Mouse (Mus musculus) Muller cell, postnatal 12 days (primary cell): ENCODE results near the gene Zfp13.
A peak's percentile ranks its signal among the peaks of the same experiment; 100 is the strongest.
"Not testable (repeated sequence)": the region's sequence is repeated elsewhere in the genome, so short reads cannot be mapped to it uniquely, and the experiment has no call there.

Experiments
- DNase-seq: peaks from one replicate; pipeline ENCODE4 v3.0.0-alpha.2; 2015; ENCODE audit errors: inconsistent ontology term

Zfp13 gene

DNA sequence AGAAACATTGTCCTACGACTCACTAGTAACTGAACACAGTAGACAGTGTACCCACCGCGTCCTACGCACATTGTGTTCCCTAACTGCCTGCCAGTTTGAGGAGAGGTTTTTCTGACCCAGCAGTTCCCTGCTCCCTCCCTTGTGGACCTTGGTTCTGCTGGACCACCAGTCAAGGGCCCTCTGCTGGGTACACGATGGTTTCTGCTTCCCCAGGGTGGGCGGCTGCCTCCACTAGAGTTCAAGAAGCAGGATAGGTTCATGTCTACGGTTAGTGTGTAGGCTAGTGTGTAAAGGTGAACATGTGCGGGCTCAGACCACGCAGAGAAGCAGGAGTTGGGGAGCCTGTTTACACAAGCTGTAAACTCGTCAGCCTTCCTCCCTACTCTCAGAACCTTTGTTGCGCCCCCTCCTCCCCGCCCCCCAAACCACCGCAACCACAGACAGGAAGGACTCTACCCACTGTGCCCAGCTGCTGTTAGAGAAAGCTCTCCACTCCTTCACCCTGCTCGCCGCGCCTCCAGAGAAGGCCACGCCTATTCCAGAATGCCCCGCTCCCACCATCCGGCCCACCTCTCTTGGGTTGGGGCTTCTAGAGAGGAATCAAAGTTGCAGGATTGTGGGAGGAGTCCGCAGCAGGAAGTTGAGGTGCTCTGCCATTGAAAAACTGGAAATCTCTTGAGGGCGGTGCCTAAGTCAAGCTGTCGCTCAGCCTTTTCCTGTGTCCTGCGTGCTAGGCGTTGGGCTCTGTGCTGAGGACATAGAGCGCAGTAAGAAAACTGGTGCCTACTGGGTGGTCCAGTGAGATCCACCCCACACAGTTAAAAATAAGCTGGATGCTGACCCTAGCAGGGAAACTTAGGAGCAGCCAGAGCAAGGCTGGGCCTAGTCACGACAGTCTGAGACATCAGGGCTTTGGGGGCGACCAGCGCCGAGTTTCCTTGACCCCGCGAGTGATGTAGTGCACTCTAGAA is at the start of gene Zfp13:
Zfp13 (minus strand) TSS at position 906 of the 971 bp plus-strand sequence.
- DNase-seq: peak; percentile 96

DNA sequence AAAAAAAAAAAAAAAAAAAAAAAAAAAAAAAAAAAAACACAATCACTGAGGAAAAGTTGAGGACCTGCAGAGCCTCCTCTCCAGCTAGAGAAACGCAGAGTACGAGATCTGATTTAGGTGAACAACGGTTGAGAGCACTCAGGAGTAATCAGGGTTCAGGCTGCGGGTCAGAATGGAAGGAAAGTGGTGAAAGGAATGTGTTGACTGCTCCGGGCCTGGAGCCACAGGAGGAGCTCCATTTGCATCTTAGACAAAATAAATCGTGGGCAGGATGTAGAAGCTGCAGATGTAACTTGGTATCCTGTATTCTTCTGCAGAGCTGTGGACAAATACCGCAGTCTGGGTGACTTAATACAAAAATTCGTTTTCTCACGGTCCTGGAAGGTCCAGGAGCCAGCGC is 46.6 kb upstream of the Zfp13 start:
- DNase-seq: no peak

DNA sequence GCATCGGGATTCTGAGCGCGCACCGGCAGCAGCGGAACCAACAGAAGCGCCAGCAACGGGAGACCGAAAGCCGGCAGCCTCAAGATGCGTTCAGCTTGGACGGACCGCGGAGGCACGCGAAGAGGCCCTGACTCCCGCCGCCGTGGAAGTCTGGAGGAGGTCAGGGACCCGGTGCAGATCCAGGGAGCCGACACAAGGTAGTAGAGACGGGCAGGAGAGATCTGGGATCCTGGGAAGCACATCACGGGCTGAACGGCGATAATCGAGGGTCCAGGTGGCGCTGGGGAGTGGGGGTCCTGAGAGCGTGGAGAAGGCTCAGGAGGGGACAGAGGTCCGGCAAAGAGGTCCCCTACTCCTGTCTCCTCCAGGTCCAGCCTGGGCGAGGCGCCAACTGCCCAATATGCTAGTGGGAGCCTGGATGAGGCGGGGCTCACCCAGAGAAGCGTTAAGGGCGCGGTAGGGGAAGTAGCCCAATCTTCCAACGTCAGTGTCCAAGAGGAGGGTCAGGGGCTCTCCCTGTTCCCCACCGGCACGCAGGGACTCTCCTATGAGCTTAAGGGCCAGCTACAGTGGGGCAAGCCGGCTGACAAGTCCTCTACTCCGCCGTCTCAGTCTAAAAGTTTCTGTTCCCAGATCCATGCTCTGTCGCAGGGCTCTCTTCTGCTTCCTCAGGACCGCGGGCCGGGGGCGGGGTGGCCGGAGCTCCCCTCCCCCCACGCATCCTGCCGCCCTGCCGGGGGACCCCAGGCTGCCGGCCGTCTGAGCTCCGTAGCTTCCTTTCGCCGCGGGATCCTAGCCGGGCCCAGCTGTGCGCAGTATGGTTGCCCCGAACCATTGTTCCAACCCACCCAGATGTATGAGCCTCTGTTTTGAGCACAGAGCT is 45.6 kb upstream of the Zfp13 start, which contains the start of gene Mmp25:
Mmp25 (minus strand) TSS at position 665 of the 883 bp plus-strand sequence.
- no peak for DNase-seq

DNA sequence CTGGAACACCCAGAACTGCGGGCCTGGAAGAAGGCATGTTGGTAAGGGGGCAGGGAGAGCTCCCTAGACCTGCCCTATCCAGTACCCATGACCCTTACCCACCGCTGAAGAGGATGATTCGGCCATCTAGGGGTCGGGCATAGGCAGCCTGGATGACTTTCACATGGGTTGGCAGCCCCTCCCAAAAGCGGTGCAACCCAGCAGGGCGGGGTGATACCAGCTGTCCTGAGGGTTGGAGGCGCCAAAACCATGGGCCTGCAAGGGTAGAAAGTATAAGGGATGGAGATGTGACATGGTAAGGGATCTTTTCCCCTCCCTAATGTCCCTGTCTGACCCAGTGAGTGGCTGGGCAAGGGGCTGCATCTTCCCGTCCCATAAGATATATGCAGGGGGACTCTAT is 32.0 kb upstream of the Zfp13 start:
- no peak for DNase-seq

DNA sequence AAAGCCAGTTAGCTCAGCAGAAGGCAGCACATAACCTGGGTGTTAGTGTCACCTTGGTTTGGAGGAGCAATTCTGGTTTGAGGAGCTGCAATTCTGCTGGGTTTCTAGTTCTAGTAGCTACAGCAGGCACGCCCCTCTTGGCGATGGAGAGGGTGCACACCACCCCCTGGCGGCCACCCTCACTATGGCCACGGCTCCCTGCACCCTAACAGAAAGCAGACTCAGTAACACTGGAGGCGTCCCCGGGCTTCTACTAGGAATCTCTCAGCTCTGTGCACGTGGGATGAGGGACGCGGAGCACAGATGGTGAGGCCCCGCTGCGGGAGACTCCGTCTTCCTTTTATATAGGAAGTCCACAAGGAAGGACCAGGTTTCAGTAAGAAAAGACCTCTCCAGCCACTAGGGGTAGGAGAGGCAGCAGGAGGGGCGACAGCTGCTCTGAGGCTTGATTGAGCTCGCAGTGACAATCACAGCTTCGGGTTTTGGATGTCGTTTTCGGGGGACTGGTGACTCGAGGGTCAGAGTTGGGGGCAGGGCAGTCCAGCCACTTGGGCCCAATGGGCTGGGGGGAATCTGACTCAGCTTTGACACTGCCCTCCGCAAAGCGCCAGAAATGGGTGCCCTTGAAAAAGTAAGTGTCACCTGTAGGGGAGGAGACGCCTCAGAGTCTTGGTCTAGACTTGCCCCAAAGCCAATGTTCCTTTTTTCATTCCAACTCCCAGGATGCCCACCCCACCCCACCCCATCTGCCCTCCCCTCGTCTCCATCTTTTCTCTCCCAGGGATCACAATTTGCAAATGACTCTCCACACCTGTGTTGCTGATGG is 31.1 kb upstream of the Zfp13 start:
- DNase-seq: peak; percentile 79

DNA sequence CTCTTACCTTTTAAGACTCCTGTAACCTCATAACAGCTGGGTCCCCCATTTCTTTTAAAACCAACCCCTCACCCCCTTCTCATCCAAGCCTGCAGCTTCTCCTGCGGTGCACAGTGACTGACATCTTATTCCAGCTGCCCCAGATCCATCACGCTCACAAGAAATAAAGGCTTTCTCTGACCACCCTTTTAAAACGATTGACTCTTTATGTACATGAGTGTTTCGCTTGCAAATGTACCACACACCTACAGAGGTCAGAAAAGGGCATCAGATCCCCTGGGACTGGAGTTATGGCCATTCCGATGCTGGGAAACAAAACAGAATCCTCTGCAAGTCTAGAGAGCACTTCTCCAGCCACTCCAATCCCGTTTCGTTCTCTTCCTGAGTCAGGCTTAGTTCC is 28.5 kb upstream of the Zfp13 start:
- no peak for DNase-seq

DNA sequence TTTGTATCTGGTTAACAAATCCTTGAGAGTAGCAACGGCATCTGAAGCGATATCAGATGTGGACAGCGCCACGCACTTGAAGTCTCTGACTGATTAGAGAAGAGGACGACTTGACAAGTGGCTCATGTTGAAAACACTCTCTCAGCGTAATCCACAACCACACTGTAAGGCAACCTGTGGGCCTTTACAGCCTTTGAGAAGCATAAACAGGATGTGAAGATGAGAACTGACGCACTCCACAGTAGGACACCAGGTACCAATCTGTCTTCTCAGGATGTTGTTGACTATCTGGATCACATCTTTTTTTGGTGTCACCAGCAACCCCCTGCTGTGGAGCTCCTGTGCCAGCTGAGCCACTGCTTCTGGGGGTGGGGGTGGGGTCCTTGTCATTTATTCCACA is 21.1 kb upstream of the Zfp13 start:
- DNase-seq: no peak

DNA sequence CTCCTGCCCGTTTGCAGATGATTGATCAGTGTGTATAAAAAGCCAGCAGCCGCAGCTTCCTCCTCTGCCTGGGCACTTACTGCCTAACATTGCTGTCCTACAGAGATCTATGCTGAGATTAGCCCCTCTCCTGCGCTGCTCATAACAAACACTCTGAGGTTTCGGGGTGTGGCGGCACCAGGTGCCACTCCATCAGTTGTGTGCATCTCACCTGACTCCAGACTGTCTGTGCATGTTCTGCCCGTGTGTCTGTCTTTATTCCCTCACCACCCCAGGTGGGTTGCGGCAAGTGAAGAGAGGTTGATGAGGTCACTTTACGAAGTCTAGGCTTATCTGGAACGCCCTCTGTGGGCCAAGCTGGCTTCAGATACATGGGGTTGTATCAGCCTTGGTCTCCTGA is 17.8 kb upstream of the Zfp13 start:
- no peak for DNase-seq

DNA sequence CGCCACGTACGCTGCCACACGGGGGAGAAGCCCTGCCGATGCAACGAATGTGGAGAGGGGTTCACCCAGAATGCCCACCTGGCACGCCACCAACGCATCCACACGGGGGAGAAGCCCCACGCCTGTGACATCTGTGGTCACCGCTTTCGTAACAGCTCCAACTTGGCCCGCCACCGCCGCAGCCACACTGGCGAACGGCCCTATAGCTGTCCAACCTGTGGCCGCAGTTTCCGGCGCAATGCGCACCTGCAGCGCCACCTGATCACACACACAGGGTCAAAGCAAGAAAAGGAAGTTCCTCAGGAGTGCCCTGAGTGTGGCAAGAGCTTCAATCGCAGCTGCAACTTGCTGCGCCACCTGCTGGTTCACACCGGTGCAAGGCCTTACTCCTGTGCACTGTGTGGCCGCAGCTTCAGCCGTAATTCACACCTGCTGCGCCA is 11.1 kb upstream of the Zfp13 start:
- no peak for DNase-seq

DNA sequence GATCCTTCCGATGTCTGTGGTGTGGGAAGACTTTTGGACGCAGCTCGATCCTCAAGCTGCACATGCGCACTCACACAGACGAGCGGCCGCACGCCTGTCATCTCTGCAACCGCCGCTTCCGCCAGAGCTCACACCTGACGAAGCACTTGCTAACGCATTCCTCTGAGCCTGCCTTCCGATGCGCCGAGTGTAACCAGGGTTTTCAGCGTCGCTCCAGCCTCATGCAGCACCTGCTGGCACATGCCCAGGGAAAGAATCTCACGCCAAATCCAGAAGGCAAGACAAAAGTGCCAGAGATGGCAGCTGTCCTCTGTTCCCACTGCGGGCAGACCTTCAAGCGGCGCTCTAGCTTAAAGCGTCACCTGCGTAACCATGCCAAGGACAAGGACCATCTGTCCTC is 10.3 kb upstream of the Zfp13 start:
- no peak for DNase-seq

DNA sequence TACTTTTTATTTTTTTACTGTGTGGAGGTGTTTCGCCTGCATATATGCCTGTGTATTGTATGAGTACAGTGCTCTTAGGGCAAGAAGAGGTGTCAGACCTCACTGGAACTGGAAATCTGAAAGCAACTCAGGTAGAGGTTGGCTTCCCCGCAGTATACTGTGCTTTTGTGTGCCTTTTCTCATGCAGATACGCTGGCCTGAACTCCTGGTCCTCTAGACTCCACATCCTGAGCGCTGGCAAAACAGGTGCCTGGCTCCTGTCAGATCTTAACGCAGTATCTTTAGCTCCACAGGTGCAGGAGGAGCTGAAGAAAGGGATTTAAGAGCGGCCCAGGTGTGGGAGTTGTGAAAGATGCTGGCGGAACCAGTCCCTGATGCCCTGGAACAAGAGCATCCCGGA is 5.9 kb upstream of the Zfp13 start:
- no peak for DNase-seq

DNA sequence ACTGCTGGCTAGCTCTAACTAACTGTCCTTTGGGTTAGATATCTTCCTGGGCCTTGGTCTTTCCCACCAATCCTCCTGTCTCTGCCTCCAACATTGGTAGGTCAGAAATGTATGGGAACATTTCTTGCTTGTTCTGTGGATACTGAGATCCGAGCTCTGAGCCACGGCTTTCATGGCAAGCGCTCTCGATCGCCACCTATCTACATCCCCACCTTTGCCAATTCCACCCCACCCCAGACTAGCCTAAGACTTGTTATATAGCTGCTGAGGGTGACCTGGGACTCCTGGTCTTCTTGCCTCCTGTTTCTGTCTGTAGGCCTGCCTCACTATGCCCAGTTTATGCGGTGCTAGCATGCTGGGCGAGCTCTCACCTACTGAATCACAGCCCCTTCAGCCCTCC is 5.1 kb upstream of the Zfp13 start:
- DNase-seq: no peak

DNA sequence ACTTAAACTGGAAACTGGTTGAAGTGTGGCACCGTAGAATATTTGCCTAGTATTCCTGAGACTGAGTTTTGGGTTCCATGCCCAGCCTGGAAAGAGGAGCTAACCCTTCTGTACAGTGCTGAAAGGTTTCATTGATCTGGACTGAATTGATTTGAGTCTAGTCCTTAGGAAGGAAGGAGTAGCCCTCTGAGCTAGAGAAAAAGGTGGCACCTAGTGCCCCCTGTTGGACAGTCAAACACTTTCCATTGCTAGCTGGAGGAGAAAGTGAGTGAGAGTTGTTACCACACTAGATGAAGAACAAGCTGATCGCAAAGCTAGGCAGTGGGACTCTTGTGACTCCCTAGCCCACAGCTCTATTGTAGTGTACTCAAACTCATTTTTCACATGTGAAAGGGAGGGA is 4.3 kb upstream of the Zfp13 start:
- DNase-seq: peak; percentile 26

DNA sequence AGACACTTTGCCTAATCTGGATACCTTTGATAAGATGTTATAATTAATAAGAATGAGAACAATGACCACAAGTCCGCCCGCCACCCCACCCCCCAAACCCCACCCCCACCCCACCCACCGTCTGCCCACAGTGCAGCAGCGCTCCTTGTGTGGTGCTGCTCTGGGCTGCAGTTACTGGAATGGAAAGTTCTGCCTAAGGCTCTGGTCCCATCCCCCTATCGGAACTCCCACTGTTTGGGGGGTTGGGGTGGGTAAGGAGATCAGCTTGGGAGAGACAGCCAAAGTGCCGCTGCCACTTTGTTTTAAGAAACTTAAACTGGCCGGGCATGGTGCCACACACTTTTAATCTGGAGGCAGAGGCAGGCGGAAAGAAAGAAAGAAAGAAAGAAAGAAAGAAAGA is 3.8 kb upstream of the Zfp13 start:
- no peak for DNase-seq

DNA sequence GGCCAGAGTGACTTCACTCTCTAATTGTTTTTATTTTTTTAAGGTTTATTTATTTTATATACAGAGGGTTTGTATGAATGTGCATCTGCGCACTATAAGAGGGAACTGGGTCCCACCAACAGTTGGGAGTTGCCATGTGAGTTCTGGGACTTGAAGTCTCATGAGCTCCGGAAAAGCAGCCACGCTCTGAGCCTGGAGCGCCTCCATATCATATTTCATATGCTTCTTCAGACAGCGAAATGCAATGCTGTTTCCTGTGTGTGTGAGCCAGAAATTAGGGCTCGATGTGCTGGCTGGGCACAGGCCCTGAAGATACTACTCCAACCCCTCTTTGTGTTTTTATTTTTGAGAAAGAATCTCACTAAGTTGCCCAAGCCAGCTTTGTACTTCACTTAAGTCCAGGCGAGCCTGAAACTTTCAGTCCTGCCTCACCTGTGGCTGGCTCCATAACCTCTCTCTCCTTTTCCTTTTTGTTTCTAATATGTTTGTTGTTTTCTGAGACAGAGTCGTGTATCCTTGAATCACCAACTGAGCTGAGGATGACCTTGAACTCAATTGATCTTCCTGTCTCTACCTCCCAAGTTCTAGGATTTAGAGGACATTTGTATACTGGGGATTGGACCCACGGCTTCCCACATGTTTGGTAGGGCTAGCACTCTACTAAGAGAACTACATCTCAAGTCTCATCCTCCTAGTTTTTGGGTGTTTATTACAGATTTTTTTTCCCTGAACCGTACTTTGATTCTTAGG is 2.7 kb upstream of the Zfp13 start:
- DNase-seq: no peak

DNA sequence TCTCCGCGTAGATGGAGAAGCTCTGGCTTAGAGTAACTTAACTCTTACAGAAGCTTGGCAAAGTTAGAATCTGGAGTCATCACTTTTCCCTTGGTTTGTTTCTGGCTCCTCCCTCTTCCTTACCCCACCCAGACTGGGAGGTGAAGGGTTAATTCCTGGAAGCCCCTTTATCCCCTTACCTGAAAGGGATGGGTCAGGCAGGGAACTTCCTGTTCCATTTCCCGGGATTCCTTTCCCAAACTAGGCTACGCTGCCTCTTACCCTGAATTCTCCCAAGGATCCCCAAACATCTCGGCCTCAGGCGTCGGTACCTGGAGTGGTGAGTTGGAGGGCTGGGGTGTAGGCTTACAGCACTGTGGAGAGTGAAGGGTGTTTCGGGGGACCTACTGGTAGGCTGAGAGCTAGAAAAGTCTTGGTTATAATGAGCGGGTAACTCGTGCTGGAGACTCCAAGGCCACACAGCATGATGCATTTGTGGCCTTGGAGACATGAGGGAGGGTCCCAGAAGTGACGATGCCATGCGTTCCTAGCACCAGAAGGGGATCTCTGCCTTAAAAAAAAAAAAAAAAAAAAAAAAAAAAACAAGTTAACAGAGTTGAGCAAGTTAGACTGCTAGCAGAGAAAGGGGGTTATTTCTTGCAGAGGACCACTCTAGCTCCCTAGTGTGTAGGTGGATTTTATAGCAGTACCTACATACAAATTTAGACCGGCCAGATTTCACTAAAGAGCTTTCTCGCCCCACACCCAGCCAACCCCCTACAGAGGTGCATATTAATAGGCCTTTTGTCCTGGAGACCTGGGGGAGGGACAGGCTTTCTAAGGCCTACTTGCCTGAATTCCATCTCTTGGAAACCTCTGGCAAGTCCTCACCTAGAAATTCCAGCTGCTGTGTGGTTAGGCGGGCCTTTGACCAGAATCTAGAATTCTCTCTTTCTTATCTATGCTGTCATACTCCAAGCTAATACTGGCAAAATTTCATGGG is 1.6 kb upstream of the Zfp13 start, which contains the start of gene Zscan10:
Zscan10 (plus strand) TSS at position 216 of the 982 bp plus-strand sequence.
- DNase-seq: no peak

DNA sequence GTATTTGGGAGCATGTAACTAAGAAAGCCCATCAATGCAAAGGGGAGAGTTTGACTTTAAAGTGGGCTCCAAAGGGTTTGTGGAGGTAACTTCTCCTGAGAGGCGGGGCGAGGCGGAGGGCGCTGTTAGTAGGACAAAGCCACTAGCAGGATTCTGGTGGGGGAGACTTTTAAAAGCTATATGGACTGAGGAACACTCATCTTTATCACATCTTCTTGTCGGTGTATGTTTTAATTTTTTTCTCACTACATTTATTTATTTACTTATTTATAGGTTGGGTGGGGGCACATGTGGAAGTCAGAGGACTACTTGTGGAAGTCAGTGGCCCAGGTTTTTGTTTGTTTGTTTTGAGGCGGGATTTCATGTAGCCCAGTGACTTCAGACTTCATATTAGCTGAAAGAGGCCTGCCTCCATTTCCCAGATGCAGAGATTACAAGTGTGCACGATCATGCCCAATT is 347 bp upstream of the Zfp13 start:
- DNase-seq: no peak

DNA sequence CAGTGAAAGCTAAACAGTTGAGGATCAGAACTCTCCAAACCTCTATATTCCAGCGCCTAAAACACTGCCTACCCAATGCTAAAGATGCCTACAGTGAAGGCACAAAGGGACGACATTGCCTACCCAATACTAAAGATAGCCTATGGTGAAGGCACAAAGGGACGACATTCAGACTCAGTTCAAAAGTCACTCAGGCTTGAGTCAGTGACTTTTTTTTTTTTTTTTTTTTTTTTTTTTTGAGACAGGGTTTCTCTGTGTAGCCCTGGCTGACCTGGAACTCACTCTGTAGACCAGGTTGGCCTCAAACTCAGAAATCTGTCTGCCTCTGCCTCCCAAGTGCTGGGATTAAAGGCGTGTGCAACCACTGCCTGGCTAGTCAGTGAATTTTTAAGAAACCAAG is 4.1 kb downstream of the Zfp13 start:
- not testable (repeated sequence) for DNase-seq

DNA sequence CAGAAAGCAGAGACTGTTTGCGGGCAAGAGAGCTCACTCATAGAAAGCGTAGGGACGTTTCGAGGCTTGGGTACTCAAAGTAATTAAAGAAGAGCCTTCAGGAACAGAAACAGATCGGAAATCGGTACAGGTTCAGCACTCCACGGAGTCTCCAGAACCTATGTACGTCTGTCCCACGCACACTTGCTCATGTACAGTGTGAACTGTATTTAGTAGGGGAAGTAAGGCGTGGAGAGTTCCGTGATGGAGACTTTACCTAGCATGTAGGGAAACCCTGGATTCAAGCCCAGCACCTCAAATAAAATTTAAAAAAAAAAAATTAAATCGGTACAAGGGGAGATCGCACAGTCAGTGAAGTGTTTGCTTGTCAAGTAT is 6.4 kb downstream of the Zfp13 start:
- DNase-seq: no peak
